Mouse (Mus musculus) T-helper 2 cell (primary cell): ENCODE data around the gene Tatdn3.

ENCODE experiments used
- in situ Hi-C: fragments of 300-600 bp; cut with MboI, MseI; formaldehyde crosslinking; loops from one replicate; pipeline ENCODE4 v1.15.1; 2025; ENCODE audit warnings: high pct_unique_total_duplicates

The Tatdn3 gene

GRCm38 (mm10) chr1:191083230-191083629 is 20.5 kb upstream of the Tatdn3 start:
- in situ Hi-C loops, result no loop called here

GRCm38 (mm10) chr1:191075199-191075883 is 12.6 kb upstream of the Tatdn3 start:
- in situ Hi-C loops, result no loop called here

GRCm38 (mm10) chr1:191073486-191073885 is 10.8 kb upstream of the Tatdn3 start:
- in situ Hi-C loops, result no loop called here

- in situ Hi-C loops, result no loop called here
These were observed 10.3 kb upstream of the Tatdn3 start for GRCm38 (mm10) chr1:191073001-191073400.

GRCm38 (mm10) chr1:191072329-191072913 is 9.7 kb upstream of the Tatdn3 start:
- in situ Hi-C loops, result no loop called here

GRCm38 (mm10) chr1:191071613-191072012 is 8.9 kb upstream of the Tatdn3 start:
- in situ Hi-C loops, result no loop called here

- in situ Hi-C loops, result no loop called here
These were observed 7.5 kb upstream of the Tatdn3 start for GRCm38 (mm10) chr1:191070259-191070658.

- in situ Hi-C loops, result no loop called here
These were observed 5.6 kb upstream of the Tatdn3 start for GRCm38 (mm10) chr1:191068377-191068776.

- in situ Hi-C loops, result no loop called here
These were observed 2.5 kb upstream of the Tatdn3 start for GRCm38 (mm10) chr1:191065188-191065587.

GRCm38 (mm10) chr1:191064535-191064934 is 1.8 kb upstream of the Tatdn3 start:
- in situ Hi-C loops, result no loop called here

- in situ Hi-C loops, result no loop called here
These were observed 968 bp upstream of the Tatdn3 start for GRCm38 (mm10) chr1:191063700-191064099.

- in situ Hi-C loops, result no loop called here
These were observed 421 bp downstream of the Tatdn3 start for GRCm38 (mm10) chr1:191062241-191062780.

- in situ Hi-C loops, result no loop called here
These were observed 5.3 kb downstream of the Tatdn3 start for GRCm38 (mm10) chr1:191057461-191057860.

- in situ Hi-C loops, result no loop called here
These were observed 7.2 kb downstream of the Tatdn3 start for GRCm38 (mm10) chr1:191055533-191055873.

GRCm38 (mm10) chr1:191054870-191055532 is 7.7 kb downstream of the Tatdn3 start:
- in situ Hi-C loops, result no loop called here

GRCm38 (mm10) chr1:191053555-191053954 is 9.2 kb downstream of the Tatdn3 start:
- in situ Hi-C loops, result no loop called here

- in situ Hi-C loops, result no loop called here
These were observed 16.4 kb downstream of the Tatdn3 start for GRCm38 (mm10) chr1:191046231-191046824.

- in situ Hi-C loops, result no loop called here
These were observed 17.5 kb downstream of the Tatdn3 start for GRCm38 (mm10) chr1:191045264-191045663.

- in situ Hi-C loops, result no loop called here
These were observed 20.0 kb downstream of the Tatdn3 start for GRCm38 (mm10) chr1:191042688-191043087.

- in situ Hi-C loops, result no loop called here
These were observed 20.6 kb downstream of the Tatdn3 start for GRCm38 (mm10) chr1:191042106-191042505.

- in situ Hi-C loops, result no loop called here
These were observed 21.4 kb downstream of the Tatdn3 start for GRCm38 (mm10) chr1:191041352-191041751.

GRCm38 (mm10) chr1:191037999-191038398 is 24.7 kb downstream of the Tatdn3 start:
- in situ Hi-C loops, result no loop called here
